Mouse (Mus musculus) CH12.LX (cell line): ENCODE measurements at regions not wholly inside any gene's neighbourhood (a gene's known extent, or its start where the extent isn't known, plus 50 kb on each side); places are given as distances from the start of the nearest gene placed in this dataset.

Experiments used
- CTCF ChIP-seq, 2 experiments: IDR thresholded peaks in 1 of 2; conservative IDR thresholded peaks in 1 of 2; 2 replicates each; pipeline ENCODE4 v1.5.1; 2011 to 2012; ENCODE audit warnings: low read depth in 2 of 2, low read length in 2 of 2, improper control_type of control experiment in 1 of 2, inconsistent platforms in 1 of 2, mild to moderate bottlenecking in 1 of 2, moderate library complexity in 1 of 2
- KAT2A ChIP-seq: IDR thresholded peaks from 2 replicates; pipeline ENCODE4 v1.6.1; 2012; ENCODE audit warnings: low read length, improper control_type of control experiment, inconsistent platforms; ENCODE audit not compliant: insufficient replicate concordance
- POLR2A ChIP-seq: IDR thresholded peaks from 2 replicates; pipeline ENCODE4 v1.6.1; 2011; ENCODE audit warnings: low read depth, mild to moderate bottlenecking, improper control_type of control experiment, low read length

DNA sequence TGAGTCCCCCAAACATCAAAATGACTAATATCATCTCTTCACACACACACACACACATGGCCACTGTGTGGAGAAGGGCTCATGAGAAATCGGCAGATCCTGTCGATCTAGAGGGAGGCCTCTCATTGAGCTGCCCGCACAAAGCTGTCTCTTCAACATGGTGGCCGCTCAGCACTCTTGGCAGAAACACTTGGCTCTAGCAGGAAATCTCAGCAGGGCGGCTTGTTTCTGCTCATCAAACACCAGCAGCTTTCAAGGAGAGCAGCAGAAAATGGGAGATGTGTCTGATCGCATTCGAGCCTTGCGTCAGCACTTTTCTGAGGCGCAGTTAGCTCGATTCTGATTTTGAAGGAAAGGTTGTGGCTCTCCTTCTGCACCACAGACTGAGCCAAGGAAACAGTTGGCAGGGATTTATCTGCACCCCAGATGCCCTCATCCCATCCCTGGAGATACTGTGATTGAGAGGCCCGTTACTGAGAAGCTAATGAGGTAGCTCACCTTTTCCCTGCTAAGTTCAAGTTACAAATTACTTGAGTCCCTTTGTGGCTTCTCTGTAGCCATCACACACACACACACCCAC, 66.4 kb upstream of the Fzd7 start:
- no peak for TF ChIP-seq POLR2A
- TF ChIP-seq CTCF (conservative IDR thresholded peaks at IDR 0.05 in 1 of 2, IDR thresholded peaks at IDR 0.05 in 1 of 2; ENCODE audit: low read depth in 2 of 2, low read length in 2 of 2), result no peak
- TF ChIP-seq KAT2A, result no peak
